Mouse (Mus musculus): ENCODE data around the gene Iqcm. TPM values are rescaled to one million over a fixed set of nuclear protein-coding genes. Genes with fewer than 3 reads are reported as not detected.

Gene Iqcm
- 0.09 TPM in 1 of 2 replicates, not detected in the other for polyA plus RNA-seq (2021; fragmentation: Nextera tagmentation)
- long read RNA-seq, experiment 1, partial matches to known transcripts: 0 of 2 reads
- long read RNA-seq, experiment 1, other reads (novel, unspliced or antisense): 2 of 2 reads
- long read RNA-seq, experiment 2, partial matches to known transcripts: 1 of 1 reads
- long read RNA-seq, experiment 2, other reads (novel, unspliced or antisense): 0 of 1 reads

GRCm38 (mm10) chr8:75448394-75448793 is at the start of gene Iqcm:
Iqcm (plus strand) TSS chr8:75448694.

GRCm38 (mm10) chr8:75406489-75406888 is 42.0 kb upstream of the Iqcm start, which contains the start of gene Gm10358:
Gm10358 (minus strand) TSS chr8:75406589.

Other genes with a start within 250 kb of the Iqcm start
- gene Rasd2, start 234.8 kb upstream of the Iqcm start, polyA plus RNA-seq (2021; fragmentation: Nextera tagmentation): 31.4 and 65.1 TPM in 2 replicates
- 0.16 and 0.18 TPM in 2 replicates for gene Gm10358, start 42.1 kb upstream of the Iqcm start, polyA plus RNA-seq (2021; fragmentation: Nextera tagmentation)